ENCODE assay signal across 8 mouse cellular contexts in the genomic region with DNA sequence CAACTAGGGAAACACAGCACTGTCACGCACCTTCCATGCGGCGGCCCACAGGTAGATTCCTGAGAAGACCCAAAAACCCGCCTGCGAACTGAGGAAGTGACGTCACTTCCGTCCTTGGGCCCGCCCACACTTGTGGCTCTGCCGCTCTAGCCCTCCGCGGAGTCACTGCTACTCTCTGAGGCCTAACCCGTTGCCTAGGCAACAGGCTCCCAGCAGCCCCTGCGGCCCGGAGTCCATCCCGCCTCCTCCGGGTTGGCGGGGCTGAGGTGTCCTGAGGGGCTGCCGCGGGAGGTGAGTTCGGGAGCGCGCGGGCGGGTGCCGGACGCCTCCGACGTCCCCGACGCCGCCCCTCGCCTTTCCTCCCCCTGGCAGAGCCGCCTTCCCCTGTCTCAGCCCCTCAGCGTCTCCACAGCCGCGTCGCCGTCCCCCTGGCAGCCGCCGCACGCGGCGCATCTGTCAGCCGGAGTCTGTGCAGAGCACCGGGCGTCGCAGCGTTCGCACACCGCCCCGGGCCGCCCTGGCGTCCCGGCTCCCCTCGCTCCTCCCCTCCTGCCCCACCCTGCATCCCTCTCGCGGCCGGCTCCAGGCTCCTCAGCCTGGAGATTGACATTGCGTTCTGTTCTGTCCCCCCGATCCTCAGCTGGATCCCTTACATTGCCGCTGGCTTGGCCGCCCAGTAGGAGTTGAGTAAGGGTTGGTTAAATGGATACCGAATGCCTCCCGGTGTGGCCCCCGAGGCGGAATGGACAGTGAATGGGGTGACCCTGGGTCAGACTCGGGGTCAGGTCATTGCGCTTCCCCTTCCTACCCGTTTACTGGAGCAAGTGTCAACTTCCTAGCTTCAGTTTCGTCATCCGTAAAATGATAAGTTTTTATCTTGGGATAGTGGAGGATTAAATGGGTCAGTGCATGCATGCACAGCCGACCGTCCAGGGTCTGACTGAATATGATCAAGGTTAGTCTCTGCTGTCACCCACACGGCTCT. TPM values are rescaled to one million over a fixed set of nuclear protein-coding genes. Genes with fewer than 3 reads are reported as not detected.
DNase-seq lines count a peak whose midpoint lies in the region; ATAC-seq and TF ChIP-seq lines count a peak whose summit lies in the region.

A gene (minus strand): TSS at position 110 of the 985 bp plus-strand sequence.
A gene (plus strand): TSS at position 229 of the 985 bp plus-strand sequence.

- H3K9me3 ChIP-seq in ES-Bruce4 (replicated peaks; ENCODE audit: control insufficient read depth, insufficient read depth, low read length, poor library complexity, severe bottlenecking): no peaks in the 10 kb centered on the region
- no peaks in the 10 kb centered on the region for H3K9me3 ChIP-seq in forebrain, embryonic 13.5 days (replicated peaks)
- H3K9me3 ChIP-seq in liver, postnatal 0 days (ENCODE audit: low read length): no peaks in the 10 kb centered on the region
- H3K9me3 ChIP-seq in neural tube, embryonic 14.5 days (ENCODE audit: control insufficient read depth, low read length): no peaks in the 10 kb centered on the region

- peak within 1 kb of the TSS; percentile 99 for H3K4me3 ChIP-seq in ES-Bruce4 (ENCODE audit: low read depth, low read length)
- H3K4me3 ChIP-seq in forebrain, embryonic 13.5 days: peak within 1 kb of the TSS; percentile 69
- H3K4me3 ChIP-seq in liver, postnatal 0 days (ENCODE audit: low read depth, low read length): peak within 1 kb of the TSS; percentile 80
- peak within 1 kb of the TSS; percentile 45 for H3K4me3 ChIP-seq in neural tube, embryonic 14.5 days (ENCODE audit: low read depth, low read length)

- H3K4me1 ChIP-seq in ES-Bruce4 (ENCODE audit: control insufficient read depth, insufficient read depth, low read length): no peaks in the 10 kb centered on the region
- H3K4me1 ChIP-seq in forebrain, embryonic 13.5 days: peaks cover 22% of the 10 kb centered on the region
- H3K4me1 ChIP-seq in liver, postnatal 0 days (ENCODE audit: insufficient read depth): peaks cover 18% of the 10 kb centered on the region
- H3K4me1 ChIP-seq in neural tube, embryonic 14.5 days (ENCODE audit: control insufficient read depth, insufficient read depth, low read length): peaks cover 15% of the 10 kb centered on the region

- H3K9ac ChIP-seq in ES-Bruce4 (ENCODE audit: low read depth, poor library complexity, severe bottlenecking): peak within 1 kb of the TSS; percentile 84
- peak within 1 kb of the TSS; percentile 90 for H3K9ac ChIP-seq in forebrain, embryonic 13.5 days
- peak within 1 kb of the TSS; percentile 86 for H3K9ac ChIP-seq in liver, postnatal 0 days (replicated peaks)
- peak within 1 kb of the TSS; percentile 72 for H3K9ac ChIP-seq in neural tube, embryonic 14.5 days (replicated peaks; ENCODE audit: low read depth, low read length)

- DNase-seq in heart, postnatal 10 days: peak; percentile 97
- peak; percentile 88 for DNase-seq in large intestine, adult 2 months (ENCODE audit: low read depth, low spot score)
- DNase-seq in liver, postnatal 0 days: peak; percentile 96
- DNase-seq in testis, postnatal 10 days (ENCODE audit: low spot score): peak; percentile 96

- H3K27ac ChIP-seq in ES-Bruce4 (ENCODE audit: insufficient read depth, low read length): no peak within 1 kb of the TSS
- peak within 1 kb of the TSS; percentile 85 for H3K27ac ChIP-seq in forebrain, embryonic 13.5 days
- H3K27ac ChIP-seq in liver, postnatal 0 days (ENCODE audit: low read depth): peak within 1 kb of the TSS; percentile 90
- peak within 1 kb of the TSS; percentile 88 for H3K27ac ChIP-seq in neural tube, embryonic 14.5 days (ENCODE audit: low read depth, low read length)

- WGBS in forebrain, embryonic 13.5 days: under 1% methylated on average over 71 of the region's 74 CpGs
- under 1% methylated on average over 74 of the region's 74 CpGs for WGBS in large intestine, adult 2 months
- under 1% methylated on average over 56 of the region's 74 CpGs for WGBS in liver, postnatal 0 days (ENCODE audit: insufficient replicate concordance)
- WGBS in neural tube, embryonic 14.5 days: under 1% methylated on average over 71 of the region's 74 CpGs

- no peaks in the 10 kb centered on the region for H3K27me3 ChIP-seq in ES-Bruce4 (ENCODE audit: control insufficient read depth, insufficient read depth, low read length, poor library complexity, severe bottlenecking)
- H3K27me3 ChIP-seq in forebrain, embryonic 13.5 days: no peaks in the 10 kb centered on the region
- no peaks in the 10 kb centered on the region for H3K27me3 ChIP-seq in liver, postnatal 0 days (ENCODE audit: insufficient read depth, low read length)
- no peaks in the 10 kb centered on the region for H3K27me3 ChIP-seq in neural tube, embryonic 14.5 days (ENCODE audit: control insufficient read depth, insufficient read depth, low read length)

- ATAC-seq in cerebellum, adult (ENCODE audit: insufficient number of reproducible peaks, low FRiP score, low TSS enrichment): peak; percentile 98
- peak; percentile 99 for ATAC-seq in forebrain, embryonic 13.5 days
- ATAC-seq in liver, postnatal 0 days: peak; percentile 98
- ATAC-seq in neural tube, embryonic 14.5 days (ENCODE audit: low read depth): peak; percentile 99

- TF ChIP-seq POLR2A in ES-Bruce4 (IDR thresholded peaks at IDR 0.05; ENCODE audit: insufficient read depth, low read length): peak; percentile 48

- TF ChIP-seq EP300 in ES-Bruce4 (IDR thresholded peaks at IDR 0.05; ENCODE audit: insufficient read depth, low read depth, low read length): no peak
- TF ChIP-seq EP300 in liver, postnatal 0 days (IDR thresholded peaks at IDR 0.05; ENCODE audit: low read depth): no peak

- peak within 1 kb of the TSS; percentile 94 for H3K4me2 ChIP-seq in forebrain, embryonic 13.5 days
- peak within 1 kb of the TSS; percentile 94 for H3K4me2 ChIP-seq in liver, postnatal 0 days (ENCODE audit: low read depth, low read length)
- H3K4me2 ChIP-seq in neural tube, embryonic 14.5 days (ENCODE audit: low read depth, low read length): peak within 1 kb of the TSS; percentile 96

- intact Hi-C loops in heart, postnatal 10 days (cut with DNase I): no loop called here

- TF ChIP-seq CTCF in ES-Bruce4 (IDR thresholded peaks at IDR 0.05; ENCODE audit: low read depth, low read length): no peak
- TF ChIP-seq CTCF in liver, postnatal 0 days (IDR thresholded peaks at IDR 0.05; ENCODE audit: low read depth): no peak

- no peaks in the 10 kb centered on the region for H3K36me3 ChIP-seq in ES-Bruce4 (ENCODE audit: control insufficient read depth, insufficient read depth, low read length, poor library complexity, severe bottlenecking)
- H3K36me3 ChIP-seq in forebrain, embryonic 13.5 days (ENCODE audit: poor library complexity, severe bottlenecking): no peaks in the 10 kb centered on the region
- H3K36me3 ChIP-seq in liver, postnatal 0 days (replicated peaks; ENCODE audit: insufficient read depth, low read length): 0 out of 2 replicates have a peak, but pooled peaks cover 2% of the 10 kb centered on the region
- no peaks in the 10 kb centered on the region for H3K36me3 ChIP-seq in neural tube, embryonic 14.5 days (ENCODE audit: control insufficient read depth, insufficient read depth, low read length)

RNA-seq across cellular contexts. Expression of the first gene that starts in this region (rescaled TPM):
- polyA plus RNA-seq in ES-Bruce4 (2011; ENCODE audit: insufficient read depth, insufficient read length, low read depth, missing spikeins): 76.3 and 77.6 TPM in 2 replicates
- polyA plus RNA-seq in forebrain, embryonic 13.5 days (2015; fragmentation: Nextera tagmentation; extraction: Ambion mirVana): 70.9 and 76.6 TPM in 2 replicates
- 10 to 100 TPM; 37.0 to 43.9 TPM for total RNA-seq in heart, postnatal 10 days (2021)
- 25.6 and 26.4 TPM in 2 replicates for polyA plus RNA-seq in large intestine, adult 2 months (2012; rRNA removed)
- 30.6 and 34.2 TPM in 2 replicates for polyA plus RNA-seq in liver, postnatal 0 days (2015; fragmentation: Nextera tagmentation; extraction: Ambion mirVana)
- 79.0 and 97.5 TPM in 2 replicates for polyA plus RNA-seq in neural tube, embryonic 14.5 days (2014; fragmentation: Nextera tagmentation; extraction: Ambion mirVana)

RNA-seq across cellular contexts. Expression of the second gene that starts in this region (rescaled TPM):
- 7.1 and 7.3 TPM in 2 replicates for polyA plus RNA-seq in ES-Bruce4 (2011; ENCODE audit: insufficient read depth, insufficient read length, low read depth, missing spikeins)
- polyA plus RNA-seq in forebrain, embryonic 13.5 days (2015; fragmentation: Nextera tagmentation; extraction: Ambion mirVana): 5.4 and 6.9 TPM in 2 replicates
- 1 to 10 TPM; 5.2 to 6.3 TPM for total RNA-seq in heart, postnatal 10 days (2021)
- 2.3 and 4.3 TPM in 2 replicates for polyA plus RNA-seq in large intestine, adult 2 months (2012; rRNA removed)
- 0.63 and 1.1 TPM in 2 replicates for polyA plus RNA-seq in liver, postnatal 0 days (2015; fragmentation: Nextera tagmentation; extraction: Ambion mirVana)
- polyA plus RNA-seq in neural tube, embryonic 14.5 days (2014; fragmentation: Nextera tagmentation; extraction: Ambion mirVana): 7.2 and 7.7 TPM in 2 replicates

Comparison
In these comparisons a context has a peak if more than half of its experiments do, and no peak if none do; other contexts are left out.
1. H3K4me3 ChIP-seq: peak in every context shown above with its lines; median percentile 99 in ES-Bruce4; 80 in liver, postnatal 0 days; 69 in forebrain, embryonic 13.5 days; 45 in neural tube, embryonic 14.5 days.